Mouse (Mus musculus) CH12.LX (cell line): ENCODE data around the gene Sapcd2.

Experiments
- CHD2 ChIP-seq: IDR thresholded peaks from 2 replicates; pipeline ENCODE4 v1.6.1; 2011; ENCODE audit warnings: low read length, improper control_type of control experiment
- CTCF ChIP-seq, 2 experiments: IDR thresholded peaks in 1 of 2; conservative IDR thresholded peaks in 1 of 2; 2 replicates each; pipeline ENCODE4 v1.5.1; 2011 to 2012; ENCODE audit warnings: low read depth in 2 of 2, low read length in 2 of 2, improper control_type of control experiment in 1 of 2, inconsistent platforms in 1 of 2, mild to moderate bottlenecking in 1 of 2, moderate library complexity in 1 of 2
- E2F4 ChIP-seq: IDR thresholded peaks from 2 replicates; pipeline ENCODE4 v1.6.1; 2011; ENCODE audit warnings: low read depth, low read length, improper control_type of control experiment; ENCODE audit not compliant: insufficient replicate concordance
- JUN ChIP-seq: IDR thresholded peaks from 2 replicates; pipeline ENCODE4 v1.6.1; 2011; ENCODE audit warnings: low read depth, mild to moderate bottlenecking, low read length, improper control_type of control experiment, moderate library complexity; ENCODE audit not compliant: insufficient read depth
- JUND ChIP-seq: conservative IDR thresholded peaks from 2 replicates; pipeline ENCODE4 v1.6.1; 2011; ENCODE audit warnings: low read depth, low read length, improper control_type of control experiment
- POLR2A ChIP-seq: IDR thresholded peaks from 2 replicates; pipeline ENCODE4 v1.6.1; 2011; ENCODE audit warnings: low read depth, mild to moderate bottlenecking, improper control_type of control experiment, low read length
- POLR2AphosphoS2 ChIP-seq: IDR thresholded peaks from 2 replicates; pipeline ENCODE4 v1.6.1; 2011; ENCODE audit warnings: low read depth, low read length, improper control_type of control experiment
- TCF12 ChIP-seq: IDR thresholded peaks from 2 replicates; pipeline ENCODE4 v1.6.1; 2014; ENCODE audit warnings: low read depth, mild to moderate bottlenecking, inconsistent platforms, low read length, improper control_type of control experiment
- USF1 ChIP-seq: IDR thresholded peaks from 2 replicates; pipeline ENCODE4 v1.6.1; 2014; ENCODE audit warnings: low read depth, mild to moderate bottlenecking, inconsistent platforms, low read length, improper control_type of control experiment
- USF2 ChIP-seq: conservative IDR thresholded peaks from 2 replicates; pipeline ENCODE4 v1.6.1; 2011; ENCODE audit warnings: low read depth, low read length, improper control_type of control experiment

DNA sequence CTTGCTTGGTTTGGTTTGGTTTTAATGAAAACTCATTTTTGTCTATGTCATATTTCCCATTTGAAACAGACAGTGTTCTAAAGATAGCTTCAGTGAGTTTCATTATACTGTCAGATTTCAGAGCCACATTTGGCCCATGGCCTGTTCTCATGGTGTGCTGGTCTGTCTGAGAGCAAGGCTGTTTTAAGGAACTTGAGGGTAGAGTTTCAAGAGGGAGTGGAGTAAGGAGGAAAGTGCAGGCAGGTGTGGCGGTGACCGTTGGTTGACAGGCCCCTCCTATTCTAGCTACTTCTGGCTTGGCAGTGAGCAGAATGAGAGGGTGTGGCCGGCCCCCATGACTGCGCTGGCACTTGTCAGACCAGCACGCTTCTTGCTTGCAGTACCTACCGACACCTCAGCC, 33.8 kb upstream of the Sapcd2 start:
- TF ChIP-seq POLR2A, result no peak
- TF ChIP-seq POLR2AphosphoS2, result no peak
- no peak for TF ChIP-seq CTCF (conservative IDR thresholded peaks at IDR 0.05 in 1 of 2, IDR thresholded peaks at IDR 0.05 in 1 of 2; ENCODE audit: low read depth in 2 of 2, low read length in 2 of 2)
- TF ChIP-seq JUND, result peak; percentile 75
- no peak for TF ChIP-seq USF1
- TF ChIP-seq USF2, result no peak
- TF ChIP-seq TCF12, result peak; percentile 81
- peak; percentile 67 for TF ChIP-seq JUN
- TF ChIP-seq E2F4, result no peak
- no peak; the same call in 1 of the 2 replicates for TF ChIP-seq CHD2
